Mouse (Mus musculus) stomach, embryonic 14.5 days (tissue): ENCODE data around the gene Cpn2. TPM values are rescaled to one million over a fixed set of nuclear protein-coding genes. Genes with fewer than 3 reads are reported as not detected.

ENCODE experiments used
- polyA plus RNA-seq: library from polyadenylated mRNA; unstranded; fragments of >200 nt; fragmentation: Nextera tagmentation; extraction: Ambion mirVana; gene quantifications from 2 replicates; pipeline ENCODE4 v1.2.1, GENCODE M21; 2014

Cpn2 gene
- polyA plus RNA-seq, 1 experiment from 2014 or later: not detected

Other genes starting within 250 kb of the Cpn2 start
- 74.1 and 75.8 TPM in 2 replicates for gene Hes1, start 203.1 kb downstream of the Cpn2 start, polyA plus RNA-seq
- 0.52 and 0.55 TPM in 2 replicates for gene Lrrc15, start 15.8 kb upstream of the Cpn2 start, polyA plus RNA-seq
- 0.56 and 0.65 TPM in 2 replicates for gene Gp5, start 43.3 kb upstream of the Cpn2 start, polyA plus RNA-seq
- 14.5 and 18.0 TPM in 2 replicates for gene Atp13a3, start 138.5 kb upstream of the Cpn2 start, polyA plus RNA-seq